Mouse (Mus musculus): ENCODE results near the gene Srsf9.
A peak's percentile ranks its signal among the peaks of the same experiment; 100 is the strongest.
"Not testable (repeated sequence)": the region's sequence is repeated elsewhere in the genome, so short reads cannot be mapped to it uniquely, and the experiment has no call there.

The Srsf9 gene

GRCm38 (mm10) chr5:115373441-115374203, 46.6 kb downstream of the Srsf9 start:
- DNase-seq (ENCODE audit: extremely low read depth, low read depth): no peak

- DNase-seq (ENCODE audit: extremely low read depth, low read depth): no peak
These were observed 47.3 kb downstream of the Srsf9 start for GRCm38 (mm10) chr5:115374204-115374820.

- DNase-seq (ENCODE audit: extremely low read depth, low read depth): peak; percentile 4
These were observed 48.5 kb downstream of the Srsf9 start for GRCm38 (mm10) chr5:115375436-115375835.

- not testable (repeated sequence) for DNase-seq (ENCODE audit: extremely low read depth, low read depth)
These were observed 51.9 kb downstream of the Srsf9 start for GRCm38 (mm10) chr5:115378882-115379281.

Measured in MEL-GATA-1-ER (cell line).